Mouse (Mus musculus) spleen, postnatal 4 days (tissue): ENCODE results near the gene Zfyve28.

ENCODE experiments used
- DNase-seq, 2 experiments: peaks; one replicate each; pipeline ENCODE4 v3.0.0; 2022; ENCODE audit warnings: low spot score in 2 of 2

The Zfyve28 gene

GRCm38 (mm10) chr5:34250090-34250489 is 38.2 kb downstream of the Zfyve28 start:
- DNase-seq: no peak

- DNase-seq: peak in 1 of 2 experiments; percentile 58
Observed at GRCm38 (mm10) chr5:34249132-34249531, 39.1 kb downstream of the Zfyve28 start.

- no peak for DNase-seq
Observed at GRCm38 (mm10) chr5:34246443-34246842, 41.8 kb downstream of the Zfyve28 start.

GRCm38 (mm10) chr5:34243062-34243461 is 45.2 kb downstream of the Zfyve28 start:
- DNase-seq: peak in 1 of 2 experiments; percentile 51

- DNase-seq: peak in 1 of 2 experiments; percentile 51
Observed at GRCm38 (mm10) chr5:34242224-34242963, 45.9 kb downstream of the Zfyve28 start.

GRCm38 (mm10) chr5:34238444-34238843 is 49.8 kb downstream of the Zfyve28 start:
- DNase-seq: no peak

- DNase-seq: peak; percentile 57 to 89
Observed at GRCm38 (mm10) chr5:34235898-34236420, 52.3 kb downstream of the Zfyve28 start.

- peak in 1 of 2 experiments; percentile 53 for DNase-seq
Observed at GRCm38 (mm10) chr5:34235056-34235455, 53.2 kb downstream of the Zfyve28 start.

- no peak for DNase-seq
Observed at GRCm38 (mm10) chr5:34233221-34233515, 55.1 kb downstream of the Zfyve28 start.

GRCm38 (mm10) chr5:34232481-34233220 is 55.6 kb downstream of the Zfyve28 start:
- DNase-seq: no peak

GRCm38 (mm10) chr5:34231901-34232300 is 56.3 kb downstream of the Zfyve28 start:
- no peak for DNase-seq

GRCm38 (mm10) chr5:34230599-34231485 is 57.4 kb downstream of the Zfyve28 start:
- DNase-seq: no peak

- DNase-seq: no peak
Observed at GRCm38 (mm10) chr5:34229503-34229902, 58.7 kb downstream of the Zfyve28 start.

- no peak for DNase-seq
Observed at GRCm38 (mm10) chr5:34225516-34225915, 62.7 kb downstream of the Zfyve28 start.

GRCm38 (mm10) chr5:34224515-34224914 is 63.7 kb downstream of the Zfyve28 start:
- no peak for DNase-seq

GRCm38 (mm10) chr5:34220001-34220400 is 68.2 kb downstream of the Zfyve28 start:
- DNase-seq: no peak

GRCm38 (mm10) chr5:34218672-34219071 is 69.6 kb downstream of the Zfyve28 start:
- no peak for DNase-seq

- no peak for DNase-seq
Observed at GRCm38 (mm10) chr5:34217756-34218155, 70.5 kb downstream of the Zfyve28 start.

GRCm38 (mm10) chr5:34216025-34216424 is 72.2 kb downstream of the Zfyve28 start:
- no peak for DNase-seq

- no peak for DNase-seq
Observed at GRCm38 (mm10) chr5:34213659-34214058, 74.6 kb downstream of the Zfyve28 start.

- DNase-seq: peak; percentile 74 to 88
Observed at GRCm38 (mm10) chr5:34210279-34210678, 78.0 kb downstream of the Zfyve28 start.

GRCm38 (mm10) chr5:34207503-34207902 is 80.7 kb downstream of the Zfyve28 start:
- DNase-seq: no peak
